Mouse (Mus musculus) forebrain, embryonic 13.5 days (tissue): Measurements from ENCODE around the gene Hist1h2bk. TPM values are rescaled to one million over a fixed set of nuclear protein-coding genes. Genes with fewer than 3 reads are reported as not detected.
A peak's percentile ranks its signal among the peaks of the same experiment; 100 is the strongest.
"Not testable (repeated sequence)": the region's sequence is repeated elsewhere in the genome, so short reads cannot be mapped to it uniquely, and the experiment has no call there.

ENCODE experiments used
- ATAC-seq: fragments of 200-750 bp; cut with Nextera tagmentation; 2 replicates; pipeline ENCODE4 v1.8.0; 2017
- H3K27ac ChIP-seq: fragments of 300-500 bp; sonication (generic); 2 replicates; pipeline ENCODE4 v1.5.1; 2015; ENCODE audit warnings: inconsistent platforms, mild to moderate bottlenecking, moderate library complexity
- H3K27me3 ChIP-seq: fragments of 300-500 bp; sonication (generic); 2 replicates; pipeline ENCODE4 v1.6.1; 2015; ENCODE audit warnings: mild to moderate bottlenecking, inconsistent platforms
- H3K36me3 ChIP-seq: fragments of 300-500 bp; sonication (generic); 2 replicates; pipeline ENCODE4 v1.6.1; 2015; ENCODE audit warnings: mild to moderate bottlenecking, inconsistent platforms; ENCODE audit not compliant: poor library complexity, severe bottlenecking
- H3K4me1 ChIP-seq: fragments of 300-500 bp; sonication (generic); 2 replicates; pipeline ENCODE4 v1.6.1; 2015; ENCODE audit warnings: inconsistent platforms
- H3K4me2 ChIP-seq: fragments of 300-500 bp; sonication (generic); 2 replicates; pipeline ENCODE4 v1.6.1; 2015; ENCODE audit warnings: inconsistent platforms, mild to moderate bottlenecking, moderate library complexity
- H3K4me3 ChIP-seq: fragments of 300-500 bp; sonication (generic); 2 replicates; pipeline ENCODE4 v1.5.1; 2015; ENCODE audit warnings: mild to moderate bottlenecking, inconsistent platforms
- H3K9ac ChIP-seq: fragments of 300-500 bp; sonication (generic); 2 replicates; pipeline ENCODE4 v1.6.1; 2015; ENCODE audit warnings: mild to moderate bottlenecking, inconsistent platforms
- H3K9me3 ChIP-seq: fragments of 300-500 bp; sonication (generic); replicated peaks from 2 replicates; pipeline ENCODE4 v1.6.1; 2016; ENCODE audit warnings: inconsistent platforms
- WGBS: fragments of 180-500 bp; shearing (Covaris S2); methylation state at CpG from one replicate; pipeline ENCODE4 v1.1.7; 2015; 5-methylcytosine and 5-hydroxymethylcytosine counted together
- polyA plus RNA-seq: library from polyadenylated mRNA; unstranded; fragments of >200 nt; fragmentation: Nextera tagmentation; extraction: Ambion mirVana; gene quantifications from 2 replicates; pipeline ENCODE4 v1.2.1, GENCODE M21; 2015

Hist1h2bk gene
- polyA plus RNA-seq, 1 experiment from 2014 or later, result 7.5 TPM

DNA sequence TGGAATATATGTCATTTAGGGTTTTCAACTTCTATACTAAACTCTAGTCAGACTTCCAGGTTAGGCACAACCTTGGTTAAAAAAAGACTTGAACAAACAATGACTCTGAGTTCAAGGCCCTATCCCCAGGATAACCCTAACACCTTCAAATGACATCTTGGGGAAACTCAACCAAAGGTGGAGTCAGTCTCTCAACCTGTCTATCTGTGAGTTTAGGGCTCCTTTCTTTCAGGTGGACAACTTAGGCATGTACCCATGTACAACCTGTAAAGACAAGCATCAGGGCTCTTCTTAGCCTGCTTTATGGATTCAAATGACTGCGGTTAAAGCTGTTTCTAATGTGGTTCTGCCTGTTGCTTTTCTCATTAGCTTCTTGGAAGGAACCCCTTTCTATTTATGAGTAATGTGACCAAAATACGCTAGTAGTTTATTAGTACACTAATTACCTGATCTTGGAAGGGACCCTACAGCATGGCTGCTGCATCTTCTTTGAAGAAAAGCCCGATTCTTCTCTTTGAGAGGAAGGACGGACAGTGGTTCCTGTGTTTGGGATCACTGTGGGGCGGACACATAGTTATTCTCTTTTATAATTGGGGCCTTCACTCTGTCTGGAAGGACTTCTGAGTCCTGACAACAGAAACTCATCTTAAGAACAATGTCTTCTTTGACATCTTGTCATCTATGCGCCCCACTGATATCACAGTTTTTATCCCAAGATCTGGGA lies 8.9 kb downstream of the Hist1h2bk start:
- Histone ChIP-seq H3K4me2 (peak overlapping the region; percentile 65), H3K36me3 (no peaks in the 10 kb centered on the region), H3K9ac (no peak overlapping the region), H3K4me3 (peak overlapping the region; percentile 43), H3K27me3 (no peaks in the 10 kb centered on the region), H3K9me3 (no peaks in the 10 kb centered on the region), H3K27ac (no peak overlapping the region), H3K4me1 (peaks cover 28% of the 10 kb centered on the region)
- 85% methylated on average over 6 of the region's 6 CpGs for WGBS
- ATAC-seq, result no peak

- Histone ChIP-seq H3K4me3 (no peak overlapping the region), H3K4me1 (peaks cover 25% of the 10 kb centered on the region), H3K9me3 (no peaks in the 10 kb centered on the region), H3K27ac (no peak overlapping the region), H3K27me3 (no peaks in the 10 kb centered on the region), H3K36me3 (no peaks in the 10 kb centered on the region), H3K9ac (no peak overlapping the region), H3K4me2 (no peak overlapping the region)
- 81% methylated on average over 2 of the region's 2 CpGs for WGBS
- no peak for ATAC-seq
Observed at GRCm38 (mm10) chr13:22045311-22045710, 9.6 kb downstream of the Hist1h2bk start.

GRCm38 (mm10) chr13:22049041-22049440 lies 13.4 kb downstream of the Hist1h2bk start:
- H3K9me3 ChIP-seq, result no peaks in the 10 kb centered on the region
- H3K9ac ChIP-seq, result no peak overlapping the region
- H3K4me2 ChIP-seq, result no peak overlapping the region
- no peak overlapping the region for H3K4me3 ChIP-seq
- ATAC-seq, result no peak
- peaks cover 7% of the 10 kb centered on the region for H3K4me1 ChIP-seq
- no peaks in the 10 kb centered on the region for H3K36me3 ChIP-seq
- H3K27me3 ChIP-seq, result no peaks in the 10 kb centered on the region
- H3K27ac ChIP-seq, result no peak overlapping the region
- WGBS, result 78% methylated on average over 2 of the region's 2 CpGs

DNA sequence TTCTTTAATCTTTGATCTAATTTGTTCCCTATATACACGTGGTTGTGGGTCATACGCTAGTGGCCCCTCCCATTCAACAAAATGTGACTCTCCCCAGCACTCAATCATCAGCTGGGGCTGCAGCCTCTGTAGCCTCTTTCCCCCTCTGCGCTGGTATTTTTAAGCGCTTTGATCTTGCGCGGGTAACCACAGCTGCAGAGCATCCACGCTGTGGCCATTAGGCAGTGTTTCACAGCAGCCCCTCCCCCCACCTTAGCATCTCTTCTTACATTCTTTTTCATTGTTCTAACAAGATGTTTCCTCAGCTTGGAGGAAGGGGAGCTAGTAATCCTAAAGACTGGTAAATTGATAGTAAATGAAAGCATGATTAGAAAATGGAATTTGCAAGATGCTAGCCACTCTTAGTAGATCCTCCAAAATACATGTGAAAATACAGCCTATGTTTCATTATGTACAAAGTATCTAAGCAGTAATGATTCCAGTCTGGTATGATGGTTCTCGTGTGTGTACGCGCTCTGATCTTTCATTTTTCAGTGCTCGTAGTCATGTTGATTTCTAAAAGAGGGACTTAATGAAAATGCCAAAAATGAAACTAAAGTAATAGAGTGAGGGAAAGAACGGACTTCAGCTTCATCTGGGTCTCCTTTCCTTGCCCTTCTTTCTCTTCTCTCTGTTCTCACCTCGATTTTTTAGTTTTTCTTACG lies 14.2 kb downstream of the Hist1h2bk start:
- Histone ChIP-seq H3K4me1 (0 out of 2 replicates have a peak, but pooled peaks cover 4% of the 10 kb centered on the region), H3K36me3 (no peaks in the 10 kb centered on the region), H3K27me3 (no peaks in the 10 kb centered on the region), H3K4me2 (peak overlapping the region; percentile 64), H3K27ac (peak overlapping the region; percentile 84), H3K9me3 (no peaks in the 10 kb centered on the region), H3K4me3 (peak overlapping the region; percentile 52), H3K9ac (peak overlapping the region; percentile 56; the same call in 1 of the 2 replicates)
- 2% methylated on average over 14 of the region's 14 CpGs for WGBS
- ATAC-seq, result peak; percentile 37

- peak; percentile 95 for ATAC-seq
- peak overlapping the region; percentile 84 for H3K27ac ChIP-seq
- WGBS, result under 1% methylated on average over 52 of the region's 52 CpGs
- H3K36me3 ChIP-seq, result no peaks in the 10 kb centered on the region
- 0 out of 2 replicates have a peak, but pooled peaks cover 4% of the 10 kb centered on the region for H3K4me1 ChIP-seq
- H3K4me2 ChIP-seq, result peak overlapping the region; percentile 64
- H3K9me3 ChIP-seq, result no peaks in the 10 kb centered on the region
- no peaks in the 10 kb centered on the region for H3K27me3 ChIP-seq
- peak overlapping the region; percentile 52 for H3K4me3 ChIP-seq
- H3K9ac ChIP-seq, result peak overlapping the region; percentile 66
Observed at GRCm38 (mm10) chr13:22050591-22051522, 15.2 kb downstream of the Hist1h2bk start.

DNA sequence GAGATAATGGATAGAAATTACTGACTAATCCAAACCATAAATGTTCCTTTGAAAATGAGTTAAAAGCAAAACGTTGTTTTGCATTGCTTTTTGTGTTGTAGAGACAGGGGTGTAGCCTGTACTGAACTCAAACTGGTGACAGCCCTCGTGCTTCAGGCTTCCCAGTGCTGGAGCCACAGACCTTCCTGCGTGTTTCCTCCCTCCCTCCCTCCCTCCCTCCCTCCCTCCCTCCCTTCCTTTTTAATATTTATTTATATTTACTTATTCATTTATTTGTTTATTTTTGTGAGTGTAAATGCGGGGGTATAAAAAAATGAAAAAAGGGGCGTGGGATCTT lies 15.8 kb downstream of the Hist1h2bk start:
- Histone ChIP-seq H3K27ac (peak overlapping the region; percentile 84; the same call in 1 of the 2 replicates), H3K36me3 (no peaks in the 10 kb centered on the region), H3K27me3 (no peaks in the 10 kb centered on the region), H3K9me3 (no peaks in the 10 kb centered on the region), H3K4me1 (0 out of 2 replicates have a peak, but pooled peaks cover 4% of the 10 kb centered on the region), H3K4me3 (peak overlapping the region; percentile 52), H3K4me2 (peak overlapping the region; percentile 64), H3K9ac (peak overlapping the region; percentile 66)
- ATAC-seq, result peak; percentile 46; the same call in 1 of the 2 replicates
- 14% methylated on average over 5 of the region's 5 CpGs for WGBS

DNA sequence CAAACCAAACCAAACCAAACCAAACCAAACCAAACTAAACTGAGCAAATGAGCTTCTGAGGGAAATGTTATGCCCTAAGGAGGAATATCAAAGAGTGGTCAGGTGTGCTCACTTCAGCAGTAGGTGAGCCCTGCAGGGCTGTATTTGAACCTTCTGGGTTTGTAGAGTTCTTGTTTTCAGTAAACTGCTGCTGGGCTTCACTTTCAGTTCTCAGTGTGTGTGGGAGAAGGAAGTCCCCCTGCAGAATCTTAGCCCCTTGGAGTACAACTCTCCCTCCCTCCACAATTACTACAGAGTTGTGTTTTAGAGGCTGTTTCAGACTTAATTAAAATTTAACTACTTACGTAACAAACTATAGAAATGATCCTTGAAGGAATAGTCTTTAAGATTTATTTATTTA lies 18.1 kb downstream of the Hist1h2bk start:
- Histone ChIP-seq H3K4me2 (no peak overlapping the region), H3K4me3 (no peak overlapping the region), H3K4me1 (0 out of 2 replicates have a peak, but pooled peaks cover 4% of the 10 kb centered on the region), H3K27me3 (no peaks in the 10 kb centered on the region), H3K27ac (no peak overlapping the region), H3K36me3 (no peaks in the 10 kb centered on the region), H3K9me3 (no peaks in the 10 kb centered on the region), H3K9ac (no peak overlapping the region)
- ATAC-seq, result no peak
- 95% methylated on average over 1 of the region's 1 CpGs for WGBS

- no peaks in the 10 kb centered on the region for H3K36me3 ChIP-seq
- WGBS, result 90% methylated on average over 1 of the region's 1 CpGs
Observed at GRCm38 (mm10) chr13:22061422-22061821, 25.8 kb downstream of the Hist1h2bk start.

DNA sequence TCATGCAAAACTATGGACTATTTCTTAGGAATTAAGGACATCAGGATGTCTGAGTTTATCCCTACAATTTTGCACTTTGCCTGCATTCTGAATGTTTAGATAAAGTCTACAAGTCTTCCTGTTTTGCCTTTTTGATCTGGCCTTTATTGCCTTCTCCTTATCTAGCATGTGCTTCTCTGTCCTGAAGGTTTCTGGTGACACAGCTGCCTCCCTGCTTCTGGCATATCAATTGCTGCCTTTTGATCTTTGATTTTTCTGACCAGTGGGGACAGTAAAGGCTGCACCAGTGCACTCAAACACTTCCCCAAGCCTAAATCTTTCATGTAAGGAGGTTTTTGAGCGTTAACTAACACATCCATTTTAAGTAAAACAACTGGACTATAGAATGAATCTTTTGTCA lies 27.8 kb downstream of the Hist1h2bk start:
- 72% methylated on average over 1 of the region's 1 CpGs for WGBS

More at GRCm38 (mm10) chr13:22061422-22061821, 25.8 kb downstream of the Hist1h2bk start:
- Histone ChIP-seq H3K27ac (no peak overlapping the region), H3K9ac (no peak overlapping the region), H3K4me1 (no peaks in the 10 kb centered on the region), H3K4me3 (no peak overlapping the region), H3K9me3 (no peaks in the 10 kb centered on the region), H3K27me3 (no peaks in the 10 kb centered on the region), H3K4me2 (no peak overlapping the region)
- no peak for ATAC-seq

GRCm38 (mm10) chr13:22084140-22084539 lies 48.5 kb downstream of the Hist1h2bk start, which contains the start of gene Vmn1r188:
Gene Vmn1r188, plus strand, starts transcription at chr13:22084440.
- not testable (repeated sequence) for H3K9me3 ChIP-seq, H3K27ac ChIP-seq, H3K9ac ChIP-seq, H3K4me2 ChIP-seq, H3K27me3 ChIP-seq, ATAC-seq, H3K4me3 ChIP-seq, H3K4me1 ChIP-seq, H3K36me3 ChIP-seq
- 73% methylated on average over 1 of the region's 1 CpGs for WGBS

More for the DNA sequence above, 27.8 kb downstream of the Hist1h2bk start:
- Histone ChIP-seq H3K36me3 (no peaks in the 10 kb centered on the region), H3K27ac (no peak overlapping the region), H3K4me3 (no peak overlapping the region), H3K4me2 (no peak overlapping the region), H3K4me1 (no peaks in the 10 kb centered on the region), H3K9ac (no peak overlapping the region), H3K27me3 (no peaks in the 10 kb centered on the region), H3K9me3 (no peaks in the 10 kb centered on the region)
- no peak for ATAC-seq
